Mouse (Mus musculus): ENCODE data around the gene Sstr2.

Sstr2 gene

GRCm38 (mm10) chr11:113618672-113619419 is at the start of gene Sstr2:
Gene Sstr2, plus strand, starts transcription at chr11:113619342.
- peak; percentile 49 for DNase-seq (ENCODE audit: low spot score)

GRCm38 (mm10) chr11:113571616-113572015 is 47.5 kb upstream of the Sstr2 start:
- no peak for DNase-seq (ENCODE audit: low spot score)

- no peak for DNase-seq (ENCODE audit: low spot score)
Measured at GRCm38 (mm10) chr11:113572641-113573040, 46.5 kb upstream of the Sstr2 start.

GRCm38 (mm10) chr11:113577221-113577620 is 41.9 kb upstream of the Sstr2 start:
- DNase-seq (ENCODE audit: low spot score): no peak

- DNase-seq (ENCODE audit: low spot score): no peak
Measured at GRCm38 (mm10) chr11:113583879-113584661, 35.1 kb upstream of the Sstr2 start.

GRCm38 (mm10) chr11:113586423-113586822 is 32.7 kb upstream of the Sstr2 start:
- no peak for DNase-seq (ENCODE audit: low spot score)

- no peak for DNase-seq (ENCODE audit: low spot score)
Measured at GRCm38 (mm10) chr11:113588936-113589335, 30.2 kb upstream of the Sstr2 start.

- DNase-seq (ENCODE audit: low spot score): no peak
Measured at GRCm38 (mm10) chr11:113595144-113595543, 24.0 kb upstream of the Sstr2 start.

GRCm38 (mm10) chr11:113597632-113598031 is 21.5 kb upstream of the Sstr2 start:
- no peak for DNase-seq (ENCODE audit: low spot score)

GRCm38 (mm10) chr11:113600526-113601245 is 18.5 kb upstream of the Sstr2 start:
- DNase-seq (ENCODE audit: low spot score): no peak

- DNase-seq (ENCODE audit: low spot score): no peak
Measured at GRCm38 (mm10) chr11:113601616-113602343, 17.4 kb upstream of the Sstr2 start.

- peak; percentile 26 for DNase-seq (ENCODE audit: low spot score)
Measured at GRCm38 (mm10) chr11:113607556-113607955, 11.6 kb upstream of the Sstr2 start.

GRCm38 (mm10) chr11:113609581-113609980 is 9.6 kb upstream of the Sstr2 start:
- no peak for DNase-seq (ENCODE audit: low spot score)

GRCm38 (mm10) chr11:113610266-113610665 is 8.9 kb upstream of the Sstr2 start:
- DNase-seq (ENCODE audit: low spot score): no peak

GRCm38 (mm10) chr11:113611112-113611646 is 8.0 kb upstream of the Sstr2 start:
- DNase-seq (ENCODE audit: low spot score): no peak

GRCm38 (mm10) chr11:113611664-113612611 is 7.2 kb upstream of the Sstr2 start:
- peak; percentile 77 for DNase-seq (ENCODE audit: low spot score)

- no peak for DNase-seq (ENCODE audit: low spot score)
Measured at GRCm38 (mm10) chr11:113614476-113614875, 4.7 kb upstream of the Sstr2 start.

GRCm38 (mm10) chr11:113617132-113617911 is 1.8 kb upstream of the Sstr2 start:
- peak; percentile 27 for DNase-seq (ENCODE audit: low spot score)

- DNase-seq (ENCODE audit: low spot score): no peak
Measured at GRCm38 (mm10) chr11:113618303-113618671, 855 bp upstream of the Sstr2 start.

Measured in testis, postnatal 14 days (tissue).